Mouse (Mus musculus): Measurements from ENCODE around the gene Gtf3c4.

GRCm38 (mm10) chr2:28797490-28798106 is 42.6 kb downstream of the Gtf3c4 start:
- TF ChIP-seq CTCF (conservative IDR thresholded peaks at IDR 0.05; ENCODE audit: insufficient read depth, insufficient read length, low read depth, low read length) (no peak), POLR2A (IDR thresholded peaks at IDR 0.05; ENCODE audit: low read depth, low read length) (no peak)
